ENCODE assay signal across 8 mouse cellular contexts in genomic region chr4:154010907-154011645, GRCm38 (mm10). TPM values are rescaled to one million over a fixed set of nuclear protein-coding genes. Genes with fewer than 3 reads are reported as not detected.
A peak's percentile ranks its signal among the peaks of the same experiment; 100 is the strongest.
DNase-seq lines count a peak whose midpoint lies in the region; ATAC-seq and TF ChIP-seq lines count a peak whose summit lies in the region.

No protein-coding gene starts in this region.

- TF ChIP-seq POLR2A in liver, adult 2 months (IDR thresholded peaks at IDR 0.05; ENCODE audit: extremely low read depth, insufficient read depth, low read length): no peak

- no peaks in the 10 kb centered on the region for H3K9me3 ChIP-seq in embryonic facial prominence, embryonic 13.5 days
- no peaks in the 10 kb centered on the region for H3K9me3 ChIP-seq in intestine, postnatal 0 days (ENCODE audit: control insufficient read depth)
- H3K9me3 ChIP-seq in neural tube, embryonic 14.5 days (ENCODE audit: control insufficient read depth, low read length): no peaks in the 10 kb centered on the region

- no peaks in the 10 kb centered on the region for H3K27me3 ChIP-seq in liver, adult 2 months (ENCODE audit: control insufficient read depth, insufficient read depth, low read length)
- no peaks in the 10 kb centered on the region for H3K27me3 ChIP-seq in embryonic facial prominence, embryonic 13.5 days
- no peaks in the 10 kb centered on the region for H3K27me3 ChIP-seq in intestine, postnatal 0 days (replicated peaks; ENCODE audit: control insufficient read depth, insufficient read depth, low read length)
- no peaks in the 10 kb centered on the region for H3K27me3 ChIP-seq in neural tube, embryonic 14.5 days (ENCODE audit: control insufficient read depth, insufficient read depth, low read length)

- H3K79me2 ChIP-seq in liver, adult 2 months (ENCODE audit: control insufficient read depth, insufficient read depth, low read length): peaks cover 32% of the 10 kb centered on the region

- peaks cover 15% of the 10 kb centered on the region for H3K4me1 ChIP-seq in liver, adult 2 months (ENCODE audit: control insufficient read depth, insufficient read depth, low read length)
- H3K4me1 ChIP-seq in embryonic facial prominence, embryonic 13.5 days: peaks cover 23% of the 10 kb centered on the region
- peaks cover 6% of the 10 kb centered on the region; the same call in 1 of the 2 replicates for H3K4me1 ChIP-seq in intestine, postnatal 0 days (replicated peaks; ENCODE audit: control insufficient read depth, insufficient read depth, low read length)
- peaks cover 15% of the 10 kb centered on the region for H3K4me1 ChIP-seq in neural tube, embryonic 14.5 days (ENCODE audit: control insufficient read depth, insufficient read depth, low read length)

- H3K27ac ChIP-seq in liver, adult 2 months (replicated peaks; ENCODE audit: insufficient read depth, low read depth, low read length): no peak overlapping the region; the same call in 1 of the 2 replicates
- H3K27ac ChIP-seq in embryonic facial prominence, embryonic 13.5 days: no peak overlapping the region
- H3K27ac ChIP-seq in intestine, postnatal 0 days (ENCODE audit: low read depth, low read length): peak overlapping the region; percentile 54
- 0 out of 2 replicates have a peak overlapping the region, but pooled peaks have one; percentile 28 for H3K27ac ChIP-seq in neural tube, embryonic 14.5 days (ENCODE audit: low read depth, low read length)

- 30% methylated on average over 13 of the region's 13 CpGs for WGBS in liver, adult 2 months
- WGBS in embryonic facial prominence, embryonic 13.5 days: 26% methylated on average over 13 of the region's 13 CpGs
- WGBS in intestine, postnatal 0 days: 27% methylated on average over 13 of the region's 13 CpGs
- WGBS in neural tube, embryonic 14.5 days: 30% methylated on average over 13 of the region's 13 CpGs

- peak overlapping the region; percentile 82 for H3K4me3 ChIP-seq in liver, adult 2 months (ENCODE audit: insufficient read depth, low read depth, low read length)
- H3K4me3 ChIP-seq in embryonic facial prominence, embryonic 13.5 days: peak overlapping the region; percentile 100
- peak overlapping the region; percentile 97 for H3K4me3 ChIP-seq in intestine, postnatal 0 days (ENCODE audit: low read depth, low read length)
- peak overlapping the region; percentile 66 for H3K4me3 ChIP-seq in neural tube, embryonic 14.5 days (ENCODE audit: low read depth, low read length)

- H3K4me2 ChIP-seq in embryonic facial prominence, embryonic 13.5 days: peak overlapping the region; percentile 98
- peak overlapping the region; percentile 95 for H3K4me2 ChIP-seq in intestine, postnatal 0 days (replicated peaks; ENCODE audit: low read depth)
- H3K4me2 ChIP-seq in neural tube, embryonic 14.5 days (ENCODE audit: low read depth, low read length): peak overlapping the region; percentile 99

- no peak for DNase-seq in liver, adult 2 months (ENCODE audit: extremely low read depth, low read depth, low spot score)
- DNase-seq in liver: no peak
- DNase-seq in urinary bladder, postnatal 10 days (ENCODE audit: low spot score): no peak
- DNase-seq in urinary bladder, adult 18-20 months (ENCODE audit: low spot score in 2 of 2): no peak
- DNase-seq in adrenal gland, adult 8-10 months: no peak

- TF ChIP-seq CTCF in liver, adult 2 months (IDR thresholded peaks at IDR 0.05; ENCODE audit: low read depth, low read length): no peak
- no peak for TF ChIP-seq CTCF in intestine, postnatal 0 days (IDR thresholded peaks at IDR 0.05; ENCODE audit: low read depth)

- H3K9ac ChIP-seq in liver, adult 2 months (ENCODE audit: low read depth, low read length): peak overlapping the region; percentile 56
- H3K9ac ChIP-seq in embryonic facial prominence, embryonic 13.5 days: peak overlapping the region; percentile 99
- H3K9ac ChIP-seq in intestine, postnatal 0 days (ENCODE audit: low read depth, low read length): peak overlapping the region; percentile 96
- H3K9ac ChIP-seq in neural tube, embryonic 14.5 days (replicated peaks; ENCODE audit: low read depth, low read length): peak overlapping the region; percentile 82

- ATAC-seq in embryonic facial prominence, embryonic 13.5 days (ENCODE audit: insufficient number of reproducible peaks, insufficient read depth, low FRiP score, low TSS enrichment, low read depth): peak; percentile 49; the same call in 1 of the 2 replicates
- peak; percentile 21 for ATAC-seq in intestine, postnatal 0 days
- ATAC-seq in neural tube, embryonic 14.5 days (ENCODE audit: low read depth): peak; percentile 70

- no peaks in the 10 kb centered on the region for H3K36me3 ChIP-seq in liver, adult 2 months (ENCODE audit: control insufficient read depth, insufficient read depth, low read length)
- H3K36me3 ChIP-seq in embryonic facial prominence, embryonic 13.5 days: peaks cover 36% of the 10 kb centered on the region
- peaks cover 25% of the 10 kb centered on the region for H3K36me3 ChIP-seq in intestine, postnatal 0 days (ENCODE audit: control insufficient read depth, insufficient read depth)
- H3K36me3 ChIP-seq in neural tube, embryonic 14.5 days (ENCODE audit: control insufficient read depth, insufficient read depth, low read length): peaks cover 23% of the 10 kb centered on the region

RNA-seq across cellular contexts. Expression of gene Lrrc47, which starts 0.5 kb away (rescaled TPM):
- total RNA-seq in liver, adult 2 months (2014; rRNA removed): 6.5 and 8.3 TPM in 2 replicates
- 24.0 and 27.2 TPM in 2 replicates for polyA plus RNA-seq in liver, adult 2 months (2012; rRNA removed)
- polyA plus RNA-seq in embryonic facial prominence, embryonic 13.5 days (2015; fragmentation: Nextera tagmentation; extraction: Ambion mirVana): 20.1 and 21.4 TPM in 2 replicates
- polyA plus RNA-seq in intestine, postnatal 0 days (2015; fragmentation: Nextera tagmentation; extraction: Ambion mirVana): 13.1 and 15.8 TPM in 2 replicates
- polyA plus RNA-seq in neural tube, embryonic 14.5 days (2014; fragmentation: Nextera tagmentation; extraction: Ambion mirVana): 10.1 and 11.8 TPM in 2 replicates
- 10 to 100 TPM; 61.2 to 79.9 (median 66.8) TPM for total RNA-seq in adrenal gland, adult 8-10 months (2022)

RNA-seq across cellular contexts. Expression of gene Smim1, which starts 15.0 kb away (rescaled TPM):
- 6.7 and 8.1 TPM in 2 replicates for total RNA-seq in liver, adult 2 months (2014; rRNA removed)
- 12.6 and 16.9 TPM in 2 replicates for polyA plus RNA-seq in liver, adult 2 months (2012; rRNA removed)
- 12.5 and 16.8 TPM in 2 replicates for polyA plus RNA-seq in embryonic facial prominence, embryonic 13.5 days (2015; fragmentation: Nextera tagmentation; extraction: Ambion mirVana)
- polyA plus RNA-seq in intestine, postnatal 0 days (2015; fragmentation: Nextera tagmentation; extraction: Ambion mirVana): 160 and 174 TPM in 2 replicates
- 9.1 and 12.5 TPM in 2 replicates for polyA plus RNA-seq in neural tube, embryonic 14.5 days (2014; fragmentation: Nextera tagmentation; extraction: Ambion mirVana)
- 10 to 100 TPM; 59.1 to 87.5 (median 78.5) TPM for total RNA-seq in adrenal gland, adult 8-10 months (2022)

RNA-seq across cellular contexts. Expression of gene Ccdc27, which starts 31.4 kb away (rescaled TPM):
- total RNA-seq in liver, adult 2 months (2014; rRNA removed): not detected in 2 replicates
- polyA plus RNA-seq in liver, adult 2 months (2012; rRNA removed): not detected in 2 replicates
- polyA plus RNA-seq in embryonic facial prominence, embryonic 13.5 days (2015; fragmentation: Nextera tagmentation; extraction: Ambion mirVana): not detected in 2 replicates
- polyA plus RNA-seq in intestine, postnatal 0 days (2015; fragmentation: Nextera tagmentation; extraction: Ambion mirVana): 0.05 TPM in 1 of 2 replicates, not detected in the other
- not detected in 2 replicates for polyA plus RNA-seq in neural tube, embryonic 14.5 days (2014; fragmentation: Nextera tagmentation; extraction: Ambion mirVana)
- not detected for total RNA-seq in adrenal gland, adult 8-10 months (2022)

RNA-seq across cellular contexts. Expression of gene Cep104, which starts 36.1 kb away (rescaled TPM):
- total RNA-seq in liver, adult 2 months (2014; rRNA removed): 3.0 and 5.8 TPM in 2 replicates
- 2.8 and 3.9 TPM in 2 replicates for polyA plus RNA-seq in liver, adult 2 months (2012; rRNA removed)
- polyA plus RNA-seq in embryonic facial prominence, embryonic 13.5 days (2015; fragmentation: Nextera tagmentation; extraction: Ambion mirVana): 17.2 and 17.9 TPM in 2 replicates
- polyA plus RNA-seq in intestine, postnatal 0 days (2015; fragmentation: Nextera tagmentation; extraction: Ambion mirVana): 3.8 and 4.0 TPM in 2 replicates
- 18.4 and 18.7 TPM in 2 replicates for polyA plus RNA-seq in neural tube, embryonic 14.5 days (2014; fragmentation: Nextera tagmentation; extraction: Ambion mirVana)
- 10 to 100 TPM; 25.5 to 33.1 (median 28.6) TPM for total RNA-seq in adrenal gland, adult 8-10 months (2022)

RNA-seq across cellular contexts. Expression of gene Dffb, which starts 36.1 kb away (rescaled TPM):
- total RNA-seq in liver, adult 2 months (2014; rRNA removed): 1.8 and 3.0 TPM in 2 replicates
- 5.9 and 6.3 TPM in 2 replicates for polyA plus RNA-seq in liver, adult 2 months (2012; rRNA removed)
- 15.4 and 18.1 TPM in 2 replicates for polyA plus RNA-seq in embryonic facial prominence, embryonic 13.5 days (2015; fragmentation: Nextera tagmentation; extraction: Ambion mirVana)
- polyA plus RNA-seq in intestine, postnatal 0 days (2015; fragmentation: Nextera tagmentation; extraction: Ambion mirVana): 6.5 and 6.7 TPM in 2 replicates
- 11.7 and 12.5 TPM in 2 replicates for polyA plus RNA-seq in neural tube, embryonic 14.5 days (2014; fragmentation: Nextera tagmentation; extraction: Ambion mirVana)
- 10 to 100 TPM in 1 of 4 experiments, 1 to 10 TPM in 3; 3.2 to 12.7 (median 8.0) TPM for total RNA-seq in adrenal gland, adult 8-10 months (2022)

Comparison
In these comparisons a context has a peak if more than half of its experiments do, and no peak if none do; other contexts are left out.
1. H3K27ac ChIP-seq: peak in intestine, postnatal 0 days (single experiment) and neural tube, embryonic 14.5 days (single experiment); none in liver, adult 2 months (single experiment) and embryonic facial prominence, embryonic 13.5 days (single experiment).
2. Peak in every context shown above with its lines, with median percentiles within 50 percentile points of each other: H3K4me3 ChIP-seq, H3K9ac ChIP-seq, ATAC-seq and H3K4me2 ChIP-seq.